Mouse (Mus musculus) heart, embryonic 11.5 days (tissue): ENCODE data around the gene Gsta2. TPM values are rescaled to one million over a fixed set of nuclear protein-coding genes. Genes with fewer than 3 reads are reported as not detected.
"Not testable (repeated sequence)": the region's sequence is repeated elsewhere in the genome, so short reads cannot be mapped to it uniquely, and the experiment has no call there.

Experiments
- ATAC-seq: fragments of 200-750 bp; cut with Nextera tagmentation; replicated peaks from 2 replicates; pipeline ENCODE4 v1.8.0; 2017; ENCODE audit warnings: moderate library complexity; ENCODE audit not compliant: insufficient number of reproducible peaks, low FRiP score, low TSS enrichment
- H3K27ac ChIP-seq: fragments of 300-500 bp; sonication (generic); 2 replicates; pipeline ENCODE4 v1.5.1; 2014; ENCODE audit warnings: mild to moderate bottlenecking, low read depth, low read length
- H3K27me3 ChIP-seq: fragments of 300-500 bp; sonication (generic); 2 replicates; pipeline ENCODE4 v1.6.1; 2014; ENCODE audit warnings: mild to moderate bottlenecking, low read length, mixed read lengths; ENCODE audit not compliant: control insufficient read depth, insufficient read depth
- H3K36me3 ChIP-seq: fragments of 300-500 bp; sonication (generic); 2 replicates; pipeline ENCODE4 v1.6.1; 2014; ENCODE audit warnings: mild to moderate bottlenecking, low read length, moderate library complexity, mixed read lengths; ENCODE audit not compliant: control insufficient read depth, insufficient read depth
- H3K4me1 ChIP-seq: fragments of 300-500 bp; sonication (generic); 2 replicates; pipeline ENCODE4 v1.6.1; 2014; ENCODE audit warnings: low read length; ENCODE audit not compliant: control insufficient read depth, insufficient read depth
- H3K4me2 ChIP-seq: fragments of 300-500 bp; sonication (generic); 2 replicates; pipeline ENCODE4 v1.6.1; 2014; ENCODE audit warnings: mild to moderate bottlenecking, moderate library complexity
- H3K4me3 ChIP-seq: fragments of 300-500 bp; sonication (generic); 2 replicates; pipeline ENCODE4 v1.5.1; 2014; ENCODE audit warnings: low read depth, low read length
- H3K9ac ChIP-seq: fragments of 300-500 bp; sonication (generic); 2 replicates; pipeline ENCODE4 v1.6.1; 2014; ENCODE audit warnings: mild to moderate bottlenecking, low read depth, low read length, moderate library complexity
- H3K9me3 ChIP-seq: fragments of 300-500 bp; sonication (generic); replicated peaks from 2 replicates; pipeline ENCODE4 v1.6.1; 2016; ENCODE audit warnings: low read length; ENCODE audit not compliant: control insufficient read depth
- WGBS: fragments of 180-500 bp; shearing (Covaris S2); extraction: QIAGEN DNeasy Blood & Tissue Kit; methylation state at CpG from one replicate; pipeline ENCODE4 v1.1.7; 2014; ENCODE audit not compliant: insufficient replicate concordance; 5-methylcytosine and 5-hydroxymethylcytosine counted together
- polyA plus RNA-seq: library from polyadenylated mRNA; unstranded; fragments of >200 nt; fragmentation: Nextera tagmentation; extraction: Ambion mirVana; gene quantifications from 2 replicates; pipeline ENCODE4 v1.2.1, GENCODE M21; 2014

Gene Gsta2
- polyA plus RNA-seq, 1 experiment from 2014 or later: not detected

- H3K4me3 ChIP-seq, H3K27ac ChIP-seq, H3K4me2 ChIP-seq, H3K27me3 ChIP-seq, H3K9me3 ChIP-seq, H3K9ac ChIP-seq, ATAC-seq, H3K4me1 ChIP-seq, H3K36me3 ChIP-seq: not testable (repeated sequence)
- 54% methylated on average over 1 of the region's 1 CpGs for WGBS
Observed at GRCm38 (mm10) chr9:78289063-78289462, 66.5 kb downstream of the Gsta2 start.

DNA sequence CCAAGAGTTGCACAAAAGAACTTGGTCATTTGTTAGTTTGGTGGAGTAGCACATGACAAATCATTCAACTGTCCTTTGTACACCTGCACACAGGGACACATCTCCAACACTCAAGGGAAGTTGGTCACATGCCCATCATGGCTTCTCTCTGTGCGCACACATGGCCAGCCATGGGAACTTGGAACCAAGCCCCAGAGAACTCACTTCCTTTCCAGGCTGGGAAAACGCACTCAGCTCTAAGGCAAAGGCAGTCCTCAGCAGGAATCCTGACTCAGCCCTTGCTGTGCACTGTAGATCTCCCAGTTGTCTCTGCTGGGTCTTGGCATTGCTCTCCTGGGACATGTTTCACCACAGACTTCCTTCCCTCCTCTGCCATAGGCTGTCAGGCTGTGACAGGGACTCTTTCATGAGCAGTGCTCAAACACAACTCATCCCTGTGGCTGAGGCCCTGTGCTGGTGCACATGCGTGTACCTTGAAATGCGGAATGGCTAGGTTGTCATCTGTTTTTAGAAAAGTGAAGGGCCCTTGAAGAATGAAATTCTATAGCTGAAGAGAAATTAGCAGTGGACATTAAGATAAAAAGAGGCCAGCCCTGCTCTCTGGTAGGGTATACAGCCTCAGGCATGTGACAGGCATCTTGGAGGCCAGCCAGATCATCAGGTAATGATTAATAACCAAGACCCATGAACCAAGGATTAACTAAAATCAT, 73.4 kb downstream of the Gsta2 start:
- 81% methylated on average over 4 of the region's 4 CpGs for WGBS
- H3K36me3 ChIP-seq, H3K4me1 ChIP-seq, H3K27me3 ChIP-seq, ATAC-seq, H3K9me3 ChIP-seq, H3K4me2 ChIP-seq, H3K27ac ChIP-seq, H3K4me3 ChIP-seq, H3K9ac ChIP-seq: not testable (repeated sequence)

Other genes with a start within 250 kb of the Gsta2 start
- 37.0 and 38.0 TPM in 2 replicates for gene Fbxo9, start 246.7 kb downstream of the Gsta2 start, polyA plus RNA-seq
- 16.1 and 16.8 TPM in 2 replicates for gene Ick, start 246.6 kb downstream of the Gsta2 start, polyA plus RNA-seq
- gene Gsta4, start 173.0 kb downstream of the Gsta2 start, polyA plus RNA-seq: 87.5 and 88.7 TPM in 2 replicates
- not detected in 2 replicates for gene Gsta1, start 125.1 kb downstream of the Gsta2 start, polyA plus RNA-seq
- gene Gm3776, start 98.7 kb downstream of the Gsta2 start, polyA plus RNA-seq: not detected in 2 replicates
- gene Gm10639, start 65.9 kb downstream of the Gsta2 start, polyA plus RNA-seq: not detected in 2 replicates
- gene Omt2a, start 41.0 kb downstream of the Gsta2 start, polyA plus RNA-seq: not detected in 2 replicates
- not detected in 2 replicates for gene Omt2b, start 28.2 kb downstream of the Gsta2 start, polyA plus RNA-seq
- not detected in 2 replicates for gene Dppa5a, start 12.4 kb upstream of the Gsta2 start, polyA plus RNA-seq
- gene Ooep, start 22.9 kb upstream of the Gsta2 start, polyA plus RNA-seq: 0.77 and 0.99 TPM in 2 replicates
- 0.32 TPM in 1 of 2 replicates, not detected in the other for gene Ddx43, start 40.0 kb upstream of the Gsta2 start, polyA plus RNA-seq
- 0.44 and 0.72 TPM in 2 replicates for gene Cgas, start 87.4 kb upstream of the Gsta2 start, polyA plus RNA-seq
- 27.6 and 28.2 TPM in 2 replicates for gene Mto1, start 92.4 kb upstream of the Gsta2 start, polyA plus RNA-seq
- gene Gm17324, start 93.0 kb upstream of the Gsta2 start, polyA plus RNA-seq: 0.46 TPM in 1 of 2 replicates, not detected in the other
- 3,731 and 3,838 TPM in 2 replicates for gene Eef1a1, start 133.4 kb upstream of the Gsta2 start, polyA plus RNA-seq
- gene Slc17a5, start 232.3 kb upstream of the Gsta2 start, polyA plus RNA-seq: 7.4 and 7.7 TPM in 2 replicates